Mouse (Mus musculus): ENCODE results near the gene Rad9b. TPM values are rescaled to one million over a fixed set of nuclear protein-coding genes. Genes with fewer than 3 reads are reported as not detected.

Gene Rad9b
- under 1 TPM; 0.13 to 0.63 (median 0.42) TPM for total RNA-seq (2022)

GRCm38 (mm10) chr5:122353807-122354491 lies at the start of gene Rad9b, which contains the start of gene Vps29:
TSS of gene Rad9b (minus strand) at chr5:122354233.
TSS of gene Vps29 (plus strand) at chr5:122354369.
- DNase-seq (ENCODE audit: low spot score in 2 of 2), result peak; percentile 94 to 96

GRCm38 (mm10) chr5:122403362-122403761 lies 49.3 kb upstream of the Rad9b start:
- no peak for DNase-seq (ENCODE audit: low spot score in 2 of 2)

GRCm38 (mm10) chr5:122402772-122403171 lies 48.7 kb upstream of the Rad9b start:
- DNase-seq (ENCODE audit: low spot score in 2 of 2), result no peak

- no peak for DNase-seq (ENCODE audit: low spot score in 2 of 2)
Measured at GRCm38 (mm10) chr5:122402160-122402559, 48.1 kb upstream of the Rad9b start.

GRCm38 (mm10) chr5:122401303-122401640 lies 47.2 kb upstream of the Rad9b start:
- peak; percentile 47 to 52 for DNase-seq (ENCODE audit: low spot score in 2 of 2)

- DNase-seq (ENCODE audit: low spot score in 2 of 2), result peak; percentile 47 to 63
Measured at GRCm38 (mm10) chr5:122400628-122401302, 46.7 kb upstream of the Rad9b start.

- no peak for DNase-seq (ENCODE audit: low spot score in 2 of 2)
Measured at GRCm38 (mm10) chr5:122399871-122400270, 45.8 kb upstream of the Rad9b start.

- no peak for DNase-seq (ENCODE audit: low spot score in 2 of 2)
Measured at GRCm38 (mm10) chr5:122397495-122397894, 43.5 kb upstream of the Rad9b start.

GRCm38 (mm10) chr5:122396791-122397190 lies 42.8 kb upstream of the Rad9b start:
- no peak for DNase-seq (ENCODE audit: low spot score in 2 of 2)

GRCm38 (mm10) chr5:122393887-122394286 lies 39.9 kb upstream of the Rad9b start:
- DNase-seq (ENCODE audit: low spot score in 2 of 2), result peak; percentile 49 to 54

- no peak for DNase-seq (ENCODE audit: low spot score in 2 of 2)
Measured at GRCm38 (mm10) chr5:122392227-122393004, 38.4 kb upstream of the Rad9b start.

GRCm38 (mm10) chr5:122391786-122392180 lies 37.8 kb upstream of the Rad9b start, which contains the start of gene Arpc3:
TSS of gene Arpc3 (plus strand) at chr5:122391878.
- peak; percentile 81 to 84 for DNase-seq (ENCODE audit: low spot score in 2 of 2)

GRCm38 (mm10) chr5:122391178-122391785 lies 37.2 kb upstream of the Rad9b start:
- DNase-seq (ENCODE audit: low spot score in 2 of 2), result no peak

- no peak for DNase-seq (ENCODE audit: low spot score in 2 of 2)
Measured at GRCm38 (mm10) chr5:122390671-122391070, 36.6 kb upstream of the Rad9b start.

- no peak for DNase-seq (ENCODE audit: low spot score in 2 of 2)
Measured at GRCm38 (mm10) chr5:122390006-122390405, 36.0 kb upstream of the Rad9b start.

- peak; percentile 65 to 68 for DNase-seq (ENCODE audit: low spot score in 2 of 2)
Measured at GRCm38 (mm10) chr5:122379374-122380155, 25.5 kb upstream of the Rad9b start.

- DNase-seq (ENCODE audit: low spot score in 2 of 2), result no peak
Measured at GRCm38 (mm10) chr5:122378171-122378570, 24.1 kb upstream of the Rad9b start.

- no peak for DNase-seq (ENCODE audit: low spot score in 2 of 2)
Measured at GRCm38 (mm10) chr5:122377101-122377833, 23.2 kb upstream of the Rad9b start.

GRCm38 (mm10) chr5:122372878-122373277 lies 18.8 kb upstream of the Rad9b start:
- no peak for DNase-seq (ENCODE audit: low spot score in 2 of 2)

- DNase-seq (ENCODE audit: low spot score in 2 of 2), result peak; percentile 97
Measured at GRCm38 (mm10) chr5:122372192-122372769, 18.2 kb upstream of the Rad9b start, which contains the start of gene Fam216a. TSS of gene Fam216a (minus strand) at chr5:122372364.

All from gastrocnemius, adult 8-10 months (tissue).